Mouse (Mus musculus): ENCODE results near the gene Actn1.

Gene Actn1

DNA sequence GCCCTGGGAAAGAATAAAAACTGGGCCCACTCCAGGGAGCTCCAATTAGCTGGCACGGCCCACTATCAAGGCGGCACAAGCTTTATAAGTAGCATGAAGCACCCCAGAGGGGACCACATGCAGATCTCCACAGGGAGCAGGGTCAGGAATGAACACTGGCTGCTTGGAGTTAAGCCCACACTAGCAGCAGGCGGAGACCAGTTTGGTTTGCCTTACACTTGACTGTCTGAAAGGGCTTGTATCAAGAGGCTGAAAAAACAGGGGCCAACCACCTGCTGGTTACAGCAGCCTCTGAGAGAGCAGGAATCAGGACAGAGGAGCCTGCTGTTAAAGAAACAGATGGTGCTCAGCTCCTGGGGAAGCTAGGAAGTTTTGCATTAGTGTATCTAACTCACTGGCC lies 32.3 kb downstream of the Actn1 start:
- DNase-seq (ENCODE audit: low read depth, low spot score): peak; percentile 94

DNA sequence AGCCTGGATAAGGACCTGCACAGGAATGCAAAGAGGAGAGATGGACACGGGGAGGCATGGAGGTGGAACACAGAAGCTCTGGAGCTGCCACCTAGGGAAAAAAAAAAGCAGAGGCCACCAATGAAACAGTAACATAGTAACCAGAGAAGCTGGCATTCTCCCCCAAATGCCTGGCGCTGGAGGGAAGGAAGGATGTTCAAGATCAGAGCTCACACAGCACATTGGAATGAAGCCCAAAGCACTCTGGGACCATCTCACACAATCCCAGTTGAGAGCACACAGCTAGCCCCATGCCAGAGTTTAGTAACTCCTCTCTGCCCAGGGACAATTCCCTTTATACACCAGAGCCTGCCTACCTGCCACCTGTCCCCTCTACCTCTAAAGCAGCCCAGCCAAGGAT lies 34.1 kb downstream of the Actn1 start:
- no peak for DNase-seq (ENCODE audit: low read depth, low spot score)

- peak; percentile 81 for DNase-seq (ENCODE audit: low read depth, low spot score)
Observed at GRCm38 (mm10) chr12:80224241-80224731, 35.9 kb downstream of the Actn1 start.

DNA sequence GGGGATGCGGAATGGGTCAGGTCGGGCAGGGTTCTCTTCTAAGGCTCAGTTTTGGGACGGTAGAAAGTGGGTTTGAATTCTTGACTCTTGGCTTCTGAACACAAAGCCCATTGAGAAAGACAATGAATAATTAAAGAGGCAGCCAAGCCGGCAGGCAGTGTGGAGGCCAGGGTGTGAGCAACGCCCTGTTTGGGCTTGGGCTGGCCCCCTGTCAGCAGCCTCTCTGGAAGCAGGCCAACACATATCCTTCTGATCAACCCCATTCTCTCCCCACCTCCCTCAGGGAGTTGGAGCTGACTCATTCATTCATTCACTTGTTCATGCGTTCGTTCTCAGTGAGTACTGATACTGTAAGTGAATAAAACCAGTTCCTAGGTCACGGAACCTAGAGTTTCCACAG lies 36.7 kb downstream of the Actn1 start:
- DNase-seq (ENCODE audit: low read depth, low spot score): peak; percentile 93

- DNase-seq (ENCODE audit: low read depth, low spot score): no peak
Observed at GRCm38 (mm10) chr12:80222473-80222872, 37.7 kb downstream of the Actn1 start.

- no peak for DNase-seq (ENCODE audit: low read depth, low spot score)
Observed at GRCm38 (mm10) chr12:80220260-80221038, 39.7 kb downstream of the Actn1 start.

- no peak for DNase-seq (ENCODE audit: low read depth, low spot score)
Observed at GRCm38 (mm10) chr12:80218784-80219183, 41.4 kb downstream of the Actn1 start.

- no peak for DNase-seq (ENCODE audit: low read depth, low spot score)
Observed at GRCm38 (mm10) chr12:80218045-80218611, 42.0 kb downstream of the Actn1 start.

- DNase-seq (ENCODE audit: low read depth, low spot score): peak; percentile 79
Observed at GRCm38 (mm10) chr12:80217049-80217448, 43.1 kb downstream of the Actn1 start.

GRCm38 (mm10) chr12:80216258-80216881 lies 43.8 kb downstream of the Actn1 start:
- DNase-seq (ENCODE audit: low read depth, low spot score): peak; percentile 96

- no peak for DNase-seq (ENCODE audit: low read depth, low spot score)
Observed at GRCm38 (mm10) chr12:80213810-80214209, 46.4 kb downstream of the Actn1 start.

DNA sequence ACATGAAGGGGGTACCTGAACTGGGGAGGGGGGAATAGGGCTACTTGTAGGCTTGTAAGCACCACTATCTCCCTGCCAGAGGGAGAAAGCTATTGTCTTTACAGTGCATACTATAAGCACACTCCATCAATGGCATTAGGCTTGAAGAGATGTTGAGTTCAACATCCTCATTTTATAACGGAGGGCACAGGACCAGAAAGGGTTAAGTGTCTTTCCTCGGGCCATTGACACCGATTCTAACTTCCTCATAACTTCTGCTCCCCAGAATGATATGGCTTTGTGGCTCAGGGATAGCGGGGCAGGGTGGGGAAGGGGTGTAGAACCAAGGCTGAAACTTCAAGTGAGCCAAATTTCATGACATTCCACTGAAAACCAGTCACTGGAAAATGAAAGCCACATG lies 46.9 kb downstream of the Actn1 start:
- no peak for DNase-seq (ENCODE audit: low read depth, low spot score)

- no peak for DNase-seq (ENCODE audit: low read depth, low spot score)
Observed at GRCm38 (mm10) chr12:80210791-80211612, 49.2 kb downstream of the Actn1 start.

GRCm38 (mm10) chr12:80209914-80210313 lies 50.3 kb downstream of the Actn1 start:
- peak; percentile 77 for DNase-seq (ENCODE audit: low read depth, low spot score)

GRCm38 (mm10) chr12:80208126-80208820 lies 51.9 kb downstream of the Actn1 start:
- peak; percentile 92 for DNase-seq (ENCODE audit: low read depth, low spot score)

DNA sequence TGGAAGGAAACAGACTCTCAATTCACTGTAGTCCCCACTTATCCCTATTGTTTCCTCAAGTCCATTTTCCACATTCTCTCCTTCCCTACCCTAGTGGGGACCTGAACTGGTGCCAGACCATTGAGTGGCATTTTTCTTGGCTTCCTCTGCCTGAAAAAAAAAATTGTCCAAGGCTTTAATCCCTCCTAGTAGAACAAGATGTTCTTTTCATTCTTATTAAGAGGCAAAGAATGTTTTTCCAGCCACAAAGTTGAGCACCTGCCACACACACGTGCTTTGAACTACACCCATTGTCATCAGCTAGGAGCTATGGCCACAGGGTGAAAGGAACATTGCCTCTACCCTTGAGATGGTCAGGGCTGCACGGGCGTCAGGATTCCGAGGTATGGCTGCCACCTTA lies 56.9 kb downstream of the Actn1 start:
- DNase-seq (ENCODE audit: low read depth, low spot score): no peak

DNA sequence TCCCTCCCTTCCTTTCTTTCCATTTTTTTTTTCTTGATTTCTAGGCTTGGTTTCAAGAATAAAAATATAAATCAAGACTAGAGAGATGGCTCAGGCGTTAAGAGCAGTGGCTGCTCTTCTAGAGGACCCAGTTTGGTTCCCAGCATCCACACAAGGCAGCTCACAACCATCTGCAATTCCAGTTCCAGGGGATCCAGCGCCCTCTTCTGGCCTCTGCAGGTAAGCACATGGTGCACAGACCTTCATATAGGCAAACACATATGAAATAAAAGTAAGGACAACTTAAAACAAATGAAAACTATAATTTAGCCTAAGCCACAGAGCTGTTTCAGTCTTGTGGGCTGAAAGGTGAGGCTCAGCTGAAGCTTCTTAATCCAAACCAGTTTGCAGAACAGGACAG lies 60.4 kb downstream of the Actn1 start:
- peak; percentile 64 for DNase-seq (ENCODE audit: low read depth, low spot score)

- peak; percentile 79 for DNase-seq (ENCODE audit: low read depth, low spot score)
Observed at GRCm38 (mm10) chr12:80198487-80198886, 61.7 kb downstream of the Actn1 start.

DNA sequence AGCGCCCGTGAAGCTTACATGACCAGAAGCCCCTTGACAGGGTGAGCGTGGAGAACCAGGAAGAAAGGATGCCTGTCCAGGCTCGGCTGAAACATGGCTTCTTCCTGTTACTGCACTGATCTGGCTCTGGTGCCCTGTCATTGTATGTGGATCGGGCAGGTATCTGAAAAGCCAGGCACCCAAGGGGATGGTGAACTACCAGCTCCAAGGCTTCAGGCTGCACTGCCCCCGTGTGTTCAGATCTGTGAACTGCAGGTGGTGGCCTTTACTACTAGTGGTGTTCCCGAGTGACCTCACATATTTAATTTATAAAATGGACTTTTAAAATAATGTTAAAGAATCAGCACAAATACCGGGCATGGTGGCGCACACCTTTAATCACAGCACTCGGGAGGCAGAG lies 62.8 kb downstream of the Actn1 start:
- DNase-seq (ENCODE audit: low read depth, low spot score): peak; percentile 81

DNA sequence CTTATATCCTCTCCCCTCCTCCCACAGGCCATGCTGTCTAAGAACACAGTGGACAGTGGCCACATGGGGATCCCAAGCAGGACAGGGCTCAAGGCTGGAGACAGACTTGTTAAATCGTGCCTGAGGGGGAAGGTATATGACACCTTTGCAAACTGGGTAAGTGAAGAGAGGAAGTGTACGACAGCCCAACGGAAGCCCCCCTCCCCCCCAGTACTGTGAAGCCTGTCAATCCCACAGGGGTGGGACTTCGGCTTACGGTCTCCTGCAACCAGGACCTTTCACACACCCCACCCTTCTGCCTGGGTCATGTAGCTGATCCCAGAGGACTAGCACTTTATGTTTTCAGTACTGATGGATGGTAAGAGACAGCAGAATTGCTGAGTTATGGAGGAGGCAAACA lies 68.4 kb downstream of the Actn1 start:
- peak; percentile 68 for DNase-seq (ENCODE audit: low read depth, low spot score)

DNA sequence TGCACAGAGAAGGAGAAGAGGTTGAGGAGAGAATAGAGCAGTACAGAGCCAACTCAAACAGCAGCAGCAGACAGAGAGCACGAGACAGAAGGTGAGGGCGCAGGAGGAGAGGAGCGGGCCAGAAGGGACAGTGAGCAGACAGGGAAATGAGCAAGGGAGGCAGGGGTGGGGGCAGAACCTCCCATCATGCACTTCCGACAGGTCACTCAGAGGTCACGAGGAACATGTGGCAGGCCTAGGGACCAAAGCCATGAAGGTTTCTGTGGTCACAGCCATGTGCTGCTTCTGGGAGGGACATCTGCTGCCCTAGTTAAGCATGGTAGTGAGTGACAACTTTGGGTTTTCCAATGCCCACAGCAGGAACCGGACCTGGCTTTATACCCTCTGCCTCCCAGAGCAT lies 68.8 kb downstream of the Actn1 start:
- peak; percentile 67 for DNase-seq (ENCODE audit: low read depth, low spot score)

Data from R1 (cell line).